Mouse (Mus musculus): ENCODE results near the gene Gsg1l. TPM values are rescaled to one million over a fixed set of nuclear protein-coding genes. Genes with fewer than 3 reads are reported as not detected.

The Gsg1l gene
- polyA plus RNA-seq, 1 experiment from 2014 or later = 1.9 TPM

DNA sequence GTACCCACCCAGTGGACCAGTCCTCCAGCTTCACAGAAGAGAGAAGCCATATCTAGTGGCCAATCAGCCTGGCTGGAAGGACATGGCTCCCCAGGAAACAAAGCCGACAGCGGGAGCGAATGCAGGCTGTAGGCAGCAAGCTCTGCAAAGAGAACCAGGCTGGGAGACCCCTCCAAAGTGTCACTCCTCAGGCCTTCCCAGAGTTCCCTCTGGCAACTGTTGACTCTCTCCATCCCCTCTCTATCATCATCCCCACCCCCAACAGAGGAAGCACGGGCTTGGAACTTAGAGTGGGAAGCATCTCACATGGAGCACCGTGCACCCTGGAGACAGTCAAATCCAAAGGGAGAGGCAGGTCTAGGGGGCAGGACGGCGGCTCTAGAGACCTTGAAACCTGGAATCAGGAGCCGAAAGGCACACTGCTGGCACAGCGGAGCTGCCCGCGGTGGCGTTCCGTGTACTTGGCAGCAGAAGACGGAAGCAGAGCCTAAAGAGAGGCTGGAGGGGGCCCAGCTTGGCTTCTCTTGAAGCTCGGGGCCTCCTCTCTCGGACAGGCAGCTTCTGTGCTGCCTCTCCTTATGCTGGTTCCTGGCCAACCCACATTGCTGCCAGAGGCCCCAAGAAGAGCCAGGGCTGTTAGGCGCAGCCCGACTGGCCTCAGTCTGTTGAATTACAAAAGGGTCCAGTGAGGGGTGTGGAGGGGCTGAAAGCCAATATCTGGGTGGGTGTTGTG, 41.3 kb downstream of the Gsg1l start:
- H3K4me1 ChIP-seq = peaks cover 25% of the 10 kb centered on the region
- H3K27me3 ChIP-seq = no peaks in the 10 kb centered on the region
- no peak overlapping the region for H3K27ac ChIP-seq
- no peak for ATAC-seq (ENCODE audit: low FRiP score)
- no peaks in the 10 kb centered on the region for H3K36me3 ChIP-seq (replicated peaks)
- WGBS = 76% methylated on average over 18 of the region's 18 CpGs
- no peaks in the 10 kb centered on the region for H3K9me3 ChIP-seq
- H3K4me2 ChIP-seq = no peak overlapping the region
- no peak overlapping the region for H3K4me3 ChIP-seq (replicated peaks)
- H3K9ac ChIP-seq = no peak overlapping the region

DNA sequence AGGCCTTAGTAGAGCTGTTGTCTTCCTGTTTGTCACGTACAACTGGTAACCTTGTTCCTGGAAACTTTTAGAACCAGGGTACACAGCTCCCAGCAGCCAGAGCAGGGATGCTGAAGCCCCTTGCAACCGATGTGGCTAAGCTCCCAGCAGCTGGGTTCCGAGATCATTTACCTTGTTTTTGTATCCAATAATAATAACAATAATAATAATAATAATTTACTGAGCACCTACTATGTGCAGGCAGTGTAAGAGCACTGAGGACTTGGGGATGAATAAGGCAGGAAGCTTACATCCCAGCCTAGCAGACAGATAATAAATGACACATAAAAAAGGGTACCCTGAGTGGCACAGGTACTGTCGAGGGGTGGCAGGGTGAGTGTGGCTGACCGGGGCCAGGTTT, 42.4 kb downstream of the Gsg1l start:
- no peak overlapping the region for H3K27ac ChIP-seq
- ATAC-seq (ENCODE audit: low FRiP score) = no peak
- peaks cover 30% of the 10 kb centered on the region for H3K4me1 ChIP-seq
- WGBS = 89% methylated on average over 5 of the region's 5 CpGs
- no peak overlapping the region for H3K9ac ChIP-seq
- no peaks in the 10 kb centered on the region for H3K27me3 ChIP-seq
- H3K9me3 ChIP-seq = no peaks in the 10 kb centered on the region
- H3K4me3 ChIP-seq (replicated peaks) = no peak overlapping the region
- H3K36me3 ChIP-seq (replicated peaks) = no peaks in the 10 kb centered on the region
- H3K4me2 ChIP-seq = no peak overlapping the region

DNA sequence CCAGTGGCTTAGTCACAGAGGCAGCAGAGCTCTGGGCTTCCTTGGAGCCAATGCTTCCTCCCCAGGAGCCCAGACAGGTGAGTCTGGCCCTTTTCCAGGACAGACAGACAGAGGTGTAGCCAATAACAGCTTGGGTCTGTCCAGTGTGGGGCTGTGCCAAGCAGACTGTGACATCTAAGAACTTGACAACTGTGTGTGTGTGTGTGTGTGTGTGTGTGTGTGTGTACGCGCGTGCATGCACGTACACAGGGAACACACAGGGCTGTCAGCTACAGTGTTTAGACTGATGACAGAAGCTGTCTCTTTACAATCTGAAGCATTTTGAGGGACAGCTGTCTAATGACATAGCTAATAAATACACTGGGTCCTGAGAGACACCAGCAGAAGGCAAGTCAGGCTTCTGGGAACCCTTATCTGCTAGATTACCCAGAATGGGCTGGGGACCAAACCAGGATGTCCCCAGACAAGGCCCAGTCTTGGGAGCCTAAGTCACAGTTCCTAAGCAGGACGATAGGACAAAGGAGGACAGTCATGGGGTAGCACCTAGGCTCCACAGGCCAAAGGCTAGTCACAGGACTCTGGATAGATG, 42.9 kb downstream of the Gsg1l start:
- no peak overlapping the region for H3K4me3 ChIP-seq (replicated peaks)
- ATAC-seq (ENCODE audit: low FRiP score) = no peak
- H3K9me3 ChIP-seq = no peaks in the 10 kb centered on the region
- peak overlapping the region; percentile 17; the same call in 1 of the 2 replicates for H3K4me2 ChIP-seq
- H3K27me3 ChIP-seq = no peaks in the 10 kb centered on the region
- no peak overlapping the region for H3K9ac ChIP-seq
- H3K36me3 ChIP-seq (replicated peaks) = no peaks in the 10 kb centered on the region
- 91% methylated on average over 5 of the region's 5 CpGs for WGBS
- peaks cover 35% of the 10 kb centered on the region for H3K4me1 ChIP-seq
- H3K27ac ChIP-seq = peak overlapping the region; percentile 61

DNA sequence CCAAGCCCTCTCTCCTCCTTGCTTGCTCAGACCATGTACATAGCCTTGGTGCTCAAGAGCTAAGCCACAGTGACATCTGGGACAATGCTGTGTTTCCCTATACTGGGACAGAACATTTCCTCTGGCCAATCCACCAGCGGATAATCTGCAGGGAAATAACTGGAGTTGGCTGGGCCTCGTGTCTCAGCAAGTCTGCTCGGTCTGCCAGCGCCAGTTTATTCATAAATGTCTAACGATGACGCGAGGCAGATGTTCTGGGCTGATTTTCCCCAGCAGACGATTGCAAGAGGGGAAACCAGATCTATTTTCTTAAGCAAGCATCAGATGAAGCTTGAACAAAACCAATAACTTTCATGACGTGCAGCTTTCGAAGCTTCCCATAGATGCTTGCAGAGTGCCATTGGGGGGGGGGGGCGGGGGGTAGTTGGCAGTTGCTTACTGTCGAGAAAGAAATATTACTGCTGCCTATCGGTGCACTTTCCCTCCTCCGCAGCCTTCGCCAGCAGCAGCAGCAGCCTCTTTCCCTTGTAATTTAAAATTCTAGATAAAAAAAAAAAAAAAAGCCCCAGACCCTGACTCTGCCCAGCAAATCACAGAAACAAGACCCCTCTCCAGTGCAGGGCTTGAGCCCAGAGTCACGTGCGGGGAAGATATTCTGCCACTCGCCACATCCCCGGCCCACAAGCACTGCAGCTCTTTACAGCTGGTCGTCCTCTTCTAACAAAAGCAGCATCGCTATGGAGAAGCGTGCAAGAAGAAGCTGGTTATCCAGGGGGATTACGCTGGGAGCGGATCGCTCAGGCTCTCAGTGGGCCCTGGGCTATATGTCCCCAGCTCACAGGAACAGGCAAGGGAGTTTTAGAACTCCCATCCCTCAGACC, 43.6 kb downstream of the Gsg1l start:
- H3K4me3 ChIP-seq (replicated peaks) = no peak overlapping the region
- H3K9ac ChIP-seq = no peak overlapping the region
- no peaks in the 10 kb centered on the region for H3K27me3 ChIP-seq
- H3K4me2 ChIP-seq = peak overlapping the region; percentile 17; the same call in 1 of the 2 replicates
- WGBS = 41% methylated on average over 25 of the region's 25 CpGs
- H3K27ac ChIP-seq = peak overlapping the region; percentile 61
- H3K4me1 ChIP-seq = peaks cover 35% of the 10 kb centered on the region
- H3K9me3 ChIP-seq = no peaks in the 10 kb centered on the region
- ATAC-seq (ENCODE audit: low FRiP score) = peak; percentile 60; the same call in 1 of the 2 replicates
- H3K36me3 ChIP-seq (replicated peaks) = no peaks in the 10 kb centered on the region

DNA sequence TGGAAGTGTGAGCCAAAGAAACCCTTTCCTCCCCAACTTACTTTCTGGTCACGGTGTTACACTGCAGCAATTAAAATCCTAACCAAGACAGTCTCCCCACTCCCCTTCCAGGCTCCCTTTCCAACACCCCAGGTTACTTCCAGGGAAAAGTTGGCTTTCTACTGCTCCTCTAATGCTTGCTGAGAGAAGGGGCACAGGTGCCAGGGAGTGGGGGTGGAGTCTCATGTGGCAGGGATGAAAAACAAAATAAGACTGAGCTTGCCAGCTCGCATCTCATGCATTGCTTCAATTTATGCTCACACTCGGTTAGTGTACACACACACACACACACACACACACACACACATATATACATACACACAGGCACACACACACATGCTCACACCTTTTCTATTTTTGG, 46.9 kb downstream of the Gsg1l start:
- no peak overlapping the region for H3K9ac ChIP-seq
- no peak for ATAC-seq (ENCODE audit: low FRiP score)
- WGBS = 75% methylated on average over 3 of the region's 3 CpGs

DNA sequence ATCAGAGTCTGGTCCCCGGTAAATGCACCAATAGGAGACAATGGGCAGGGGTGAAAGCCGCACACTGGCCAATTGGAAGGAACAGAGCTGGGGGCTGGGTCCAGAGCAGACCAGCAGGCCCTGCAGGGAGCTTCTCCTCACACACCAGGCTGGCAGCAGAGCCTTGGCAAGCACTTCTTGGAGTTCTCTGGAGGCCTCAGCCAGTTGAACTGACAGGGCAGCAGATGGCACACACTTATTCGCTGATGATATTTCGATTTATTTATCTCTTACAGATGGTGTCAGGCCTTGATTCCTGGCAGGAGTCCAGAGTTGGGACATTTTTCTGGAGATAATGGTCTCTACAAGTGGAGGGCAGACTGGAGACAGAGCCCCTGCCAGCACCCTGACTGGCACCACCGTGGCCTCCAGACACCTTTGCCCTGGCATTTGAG, 49.4 kb downstream of the Gsg1l start:
- no peak for ATAC-seq (ENCODE audit: low FRiP score)
- Histone ChIP-seq H3K4me2 (no peak overlapping the region), H3K4me1 (peaks cover 22% of the 10 kb centered on the region), H3K27ac (0 out of 2 replicates have a peak overlapping the region, but pooled peaks have one; percentile 1), H3K36me3 (replicated peaks) (no peaks in the 10 kb centered on the region), H3K9me3 (no peaks in the 10 kb centered on the region), H3K4me3 (replicated peaks) (no peak overlapping the region), H3K27me3 (no peaks in the 10 kb centered on the region), H3K9ac (no peak overlapping the region)
- 74% methylated on average over 5 of the region's 5 CpGs for WGBS

More for the DNA sequence above, 46.9 kb downstream of the Gsg1l start:
- no peak overlapping the region for H3K4me3 ChIP-seq (replicated peaks)
- H3K27ac ChIP-seq = no peak overlapping the region
- H3K9me3 ChIP-seq = no peaks in the 10 kb centered on the region
- no peak overlapping the region for H3K4me2 ChIP-seq
- H3K27me3 ChIP-seq = no peaks in the 10 kb centered on the region
- no peaks in the 10 kb centered on the region for H3K36me3 ChIP-seq (replicated peaks)
- peaks cover 41% of the 10 kb centered on the region for H3K4me1 ChIP-seq

DNA sequence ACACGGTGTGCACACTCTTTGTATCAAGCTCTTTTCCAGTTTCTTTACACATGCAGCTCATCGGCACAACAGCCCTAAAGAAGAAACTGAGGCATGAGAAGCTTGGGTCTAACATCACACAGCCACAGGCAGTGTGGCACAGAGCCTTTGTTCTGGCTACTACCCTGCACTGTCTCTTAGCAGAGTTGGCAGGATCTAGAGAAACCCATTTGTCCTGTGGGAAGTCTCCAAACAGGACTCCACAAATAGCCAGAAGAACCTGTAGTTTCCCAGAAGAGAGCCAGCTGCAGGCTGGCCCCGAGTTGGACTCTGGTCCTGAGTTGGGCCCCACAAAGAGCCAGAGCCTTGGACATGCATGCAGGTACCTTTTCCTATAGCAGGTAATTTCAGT, 49.9 kb downstream of the Gsg1l start:
- H3K4me2 ChIP-seq = no peak overlapping the region
- no peak overlapping the region for H3K9ac ChIP-seq
- no peaks in the 10 kb centered on the region for H3K9me3 ChIP-seq
- no peak for ATAC-seq (ENCODE audit: low FRiP score)
- 80% methylated on average over 3 of the region's 3 CpGs for WGBS
- peaks cover 1% of the 10 kb centered on the region; the same call in 1 of the 2 replicates for H3K27me3 ChIP-seq
- H3K4me3 ChIP-seq (replicated peaks) = no peak overlapping the region
- peaks cover 20% of the 10 kb centered on the region for H3K4me1 ChIP-seq
- 0 out of 2 replicates have a peak overlapping the region, but pooled peaks have one; percentile 1 for H3K27ac ChIP-seq
- no peaks in the 10 kb centered on the region for H3K36me3 ChIP-seq (replicated peaks)

DNA sequence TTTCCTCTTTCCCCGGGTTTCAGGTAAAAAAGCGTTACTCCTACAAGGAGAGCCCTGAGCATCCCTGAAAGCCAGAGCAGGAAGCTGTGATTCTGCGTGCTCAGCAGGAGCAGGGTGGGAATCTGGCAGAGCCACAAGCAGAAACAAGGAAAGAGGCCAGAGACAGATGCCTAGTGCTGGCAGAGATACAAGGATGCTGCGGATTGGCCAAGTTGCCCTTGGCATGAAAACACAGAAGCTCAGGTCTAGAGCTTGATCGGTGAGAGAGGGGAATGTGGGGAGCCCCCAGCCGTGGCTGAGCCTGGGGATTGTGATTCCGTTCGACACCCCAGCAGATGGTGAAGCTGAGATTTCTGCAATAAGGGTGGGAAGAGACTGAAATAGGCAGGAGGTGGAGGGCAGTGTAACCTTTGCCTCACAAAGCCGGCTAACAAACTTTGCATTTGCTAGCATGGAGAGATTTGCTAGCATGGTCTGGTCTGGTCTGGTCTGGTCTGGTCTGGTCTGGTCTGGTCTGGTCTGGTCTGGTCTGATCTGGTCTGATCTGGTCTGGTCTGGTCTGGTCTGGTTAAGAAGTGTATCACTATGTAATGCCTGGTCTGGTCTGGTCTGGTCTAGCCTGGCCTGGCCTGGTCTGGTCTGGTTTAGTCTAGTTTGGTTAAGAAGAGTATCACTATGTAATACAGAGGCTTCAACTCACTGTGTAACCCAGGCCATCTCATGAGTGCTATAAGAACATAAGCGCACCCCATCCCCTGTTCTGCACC, 50.4 kb downstream of the Gsg1l start:
- Histone ChIP-seq H3K36me3 (replicated peaks) (no peaks in the 10 kb centered on the region), H3K9ac (no peak overlapping the region), H3K9me3 (no peaks in the 10 kb centered on the region), H3K27ac (no peak overlapping the region), H3K4me1 (peaks cover 20% of the 10 kb centered on the region), H3K4me2 (no peak overlapping the region), H3K27me3 (peaks cover 3% of the 10 kb centered on the region; the same call in 1 of the 2 replicates), H3K4me3 (replicated peaks) (no peak overlapping the region)
- no peak for ATAC-seq (ENCODE audit: low FRiP score)
- 81% methylated on average over 10 of the region's 10 CpGs for WGBS

DNA sequence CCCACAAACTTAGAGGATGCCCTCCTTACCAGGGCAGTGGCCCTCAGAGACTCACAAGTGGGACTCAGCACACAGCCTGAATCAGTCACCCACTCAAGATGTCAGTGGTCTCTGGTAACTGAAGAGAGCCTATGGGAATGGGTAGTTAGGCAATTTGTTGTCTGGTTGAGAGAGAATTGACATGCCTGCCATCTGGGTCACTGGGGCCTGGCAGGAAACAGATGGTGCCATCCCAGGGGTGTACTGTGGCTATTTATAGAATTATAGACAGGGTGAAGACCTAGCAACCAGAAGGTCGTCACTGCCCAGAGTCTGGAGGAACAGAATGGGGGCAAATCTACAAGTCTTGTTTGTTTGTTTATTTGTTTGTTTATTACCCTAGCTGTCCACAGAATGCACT, 54.8 kb downstream of the Gsg1l start:
- Histone ChIP-seq H3K4me2 (no peak overlapping the region), H3K9me3 (no peaks in the 10 kb centered on the region), H3K4me3 (replicated peaks) (no peak overlapping the region), H3K9ac (no peak overlapping the region), H3K27ac (no peak overlapping the region), H3K4me1 (no peaks in the 10 kb centered on the region), H3K36me3 (replicated peaks) (no peaks in the 10 kb centered on the region), H3K27me3 (peaks cover 6% of the 10 kb centered on the region; the same call in 1 of the 2 replicates)
- 73% methylated on average over 1 of the region's 1 CpGs for WGBS
- ATAC-seq (ENCODE audit: low FRiP score) = no peak

DNA sequence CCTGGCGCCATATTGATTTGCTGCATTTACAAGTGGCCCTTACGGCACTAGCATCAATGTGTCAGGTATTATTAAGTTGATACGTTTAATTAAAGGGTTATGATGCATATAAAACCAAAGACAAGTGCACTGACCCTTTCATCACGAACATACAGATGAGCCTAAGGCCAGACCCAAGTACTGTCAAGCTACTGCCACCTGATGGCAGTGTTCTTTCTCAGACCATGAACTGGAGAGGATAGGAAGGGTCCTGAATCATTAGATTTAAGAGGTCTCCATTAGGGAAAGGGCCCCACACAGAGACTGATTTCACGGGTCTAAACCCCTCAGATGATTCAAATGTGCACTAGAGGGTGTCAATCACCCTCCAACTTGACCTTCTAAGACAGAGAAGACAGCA, 55.6 kb downstream of the Gsg1l start:
- WGBS = 65% methylated on average over 5 of the region's 5 CpGs
- no peak for ATAC-seq (ENCODE audit: low FRiP score)
- Histone ChIP-seq H3K36me3 (replicated peaks) (no peaks in the 10 kb centered on the region), H3K9ac (no peak overlapping the region), H3K27ac (no peak overlapping the region), H3K9me3 (no peaks in the 10 kb centered on the region), H3K4me3 (replicated peaks) (no peak overlapping the region), H3K4me1 (no peaks in the 10 kb centered on the region), H3K27me3 (peaks cover 6% of the 10 kb centered on the region; the same call in 1 of the 2 replicates), H3K4me2 (no peak overlapping the region)

DNA sequence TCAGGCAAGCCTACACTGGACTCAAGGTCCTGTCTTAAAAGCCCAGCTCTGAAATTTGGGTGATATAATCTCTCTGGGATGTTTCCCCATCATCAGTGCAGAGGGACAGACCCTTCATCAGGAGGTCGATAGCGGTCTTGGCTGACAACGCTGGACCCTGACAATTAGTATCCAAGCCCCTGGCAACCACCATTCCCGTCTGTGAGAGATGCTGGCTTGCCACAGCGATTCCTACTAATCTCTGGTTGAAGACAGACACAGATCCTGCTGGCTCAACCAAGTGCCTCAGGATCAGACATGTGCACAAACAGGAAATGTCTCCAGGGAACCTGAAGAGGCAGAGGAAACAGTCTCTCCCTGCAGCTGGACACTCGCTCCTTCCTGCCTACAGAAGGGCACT, 62.2 kb downstream of the Gsg1l start:
- H3K4me2 ChIP-seq = no peak overlapping the region
- H3K4me3 ChIP-seq (replicated peaks) = no peak overlapping the region
- no peaks in the 10 kb centered on the region for H3K36me3 ChIP-seq (replicated peaks)
- 70% methylated on average over 6 of the region's 6 CpGs for WGBS
- peak overlapping the region; percentile 36; the same call in 1 of the 2 replicates for H3K27ac ChIP-seq
- H3K4me1 ChIP-seq = peaks cover 17% of the 10 kb centered on the region
- H3K9me3 ChIP-seq = no peaks in the 10 kb centered on the region
- no peak for ATAC-seq (ENCODE audit: low FRiP score)
- H3K27me3 ChIP-seq = peaks cover 10% of the 10 kb centered on the region; the same call in 1 of the 2 replicates
- no peak overlapping the region for H3K9ac ChIP-seq

All from forebrain, embryonic 12.5 days (tissue).